Mouse (Mus musculus) heart, postnatal 0 days (tissue): ENCODE measurements around the gene Ccdc91.

Experiments
- CTCF ChIP-seq: IDR thresholded peaks from 2 replicates; pipeline ENCODE4 v1.5.1; 2016; ENCODE audit warnings: antibody characterized with exemption, control low read depth, low read depth
- EP300 ChIP-seq: IDR thresholded peaks from 2 replicates; pipeline ENCODE4 v1.6.1; 2016; ENCODE audit warnings: antibody characterized with exemption, low read depth

GRCm38 (mm10) chr6:147492551-147492950 is 16.9 kb downstream of the Ccdc91 start:
- TF ChIP-seq CTCF, result no peak
- TF ChIP-seq EP300, result no peak
